Mouse (Mus musculus) left cerebral cortex, adult 18-20 months (tissue): ENCODE results near the gene Tbxas1. TPM values are rescaled to one million over a fixed set of nuclear protein-coding genes. Genes with fewer than 3 reads are reported as not detected.

Source experiments
- DNase-seq, 2 experiments: peaks; one replicate each; pipeline ENCODE4 v3.0.0; 2021 to 2022; ENCODE audit warnings: low spot score in 2 of 2, mixed read lengths in 1 of 2
- total RNA-seq, 2 experiments: library from RNA; stranded (reverse); gene quantifications; 2 replicates each; pipeline ENCODE4 v1.2.3; 2021

Tbxas1 gene
- total RNA-seq, 2 experiments from 2014 or later, result 2.0 to 2.2 TPM

GRCm38 (mm10) chr6:39033676-39034075 is 158.5 kb downstream of the Tbxas1 start:
- no peak for DNase-seq

GRCm38 (mm10) chr6:39035039-39035438 is 159.8 kb downstream of the Tbxas1 start:
- DNase-seq, result no peak

GRCm38 (mm10) chr6:39036204-39036603 is 161.0 kb downstream of the Tbxas1 start:
- DNase-seq, result no peak

DNA sequence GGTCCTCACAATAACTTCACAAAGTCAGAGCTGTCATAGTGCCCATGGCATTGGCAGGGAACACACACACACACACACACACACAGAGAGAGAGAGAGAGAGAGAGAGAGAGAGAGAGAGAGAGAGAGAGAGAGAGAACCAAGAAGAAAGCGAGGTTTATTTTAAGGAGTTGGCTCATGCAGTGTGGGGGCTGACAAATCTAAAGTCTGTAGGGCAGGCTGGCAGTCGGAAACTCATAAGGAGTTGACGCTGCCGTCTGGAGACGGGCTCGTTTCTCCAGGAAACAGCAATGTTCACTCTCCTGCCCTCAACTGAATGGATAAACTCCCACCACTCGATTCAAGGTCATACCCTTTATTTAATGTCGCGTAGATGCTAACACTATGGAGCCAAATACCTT is 165.2 kb downstream of the Tbxas1 start:
- DNase-seq, result no peak

- DNase-seq, result no peak
These were observed 173.9 kb downstream of the Tbxas1 start for GRCm38 (mm10) chr6:39049141-39049540.

GRCm38 (mm10) chr6:39050836-39051235 is 175.6 kb downstream of the Tbxas1 start:
- no peak for DNase-seq

- no peak for DNase-seq
These were observed 176.8 kb downstream of the Tbxas1 start for GRCm38 (mm10) chr6:39051799-39052556.

DNA sequence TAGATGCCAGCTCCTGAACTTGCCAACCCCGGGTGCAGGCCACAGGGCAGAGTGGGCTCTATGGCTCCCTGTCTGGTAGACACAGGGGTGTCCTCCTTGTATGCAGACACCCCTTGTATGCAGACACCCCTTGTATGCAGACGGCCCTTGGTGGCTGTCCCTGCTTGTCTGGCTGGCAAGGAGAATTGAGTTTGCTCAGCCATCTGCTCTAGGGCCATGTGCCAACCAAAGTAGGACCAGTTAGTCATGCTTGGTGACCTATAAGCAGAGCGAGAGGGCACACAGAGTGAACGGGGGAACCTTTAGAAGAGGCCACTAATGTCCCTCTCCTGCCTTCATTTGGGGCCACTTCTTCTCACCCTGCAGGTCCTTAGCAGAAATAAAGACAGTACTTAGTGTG is 177.4 kb downstream of the Tbxas1 start:
- DNase-seq, result no peak

DNA sequence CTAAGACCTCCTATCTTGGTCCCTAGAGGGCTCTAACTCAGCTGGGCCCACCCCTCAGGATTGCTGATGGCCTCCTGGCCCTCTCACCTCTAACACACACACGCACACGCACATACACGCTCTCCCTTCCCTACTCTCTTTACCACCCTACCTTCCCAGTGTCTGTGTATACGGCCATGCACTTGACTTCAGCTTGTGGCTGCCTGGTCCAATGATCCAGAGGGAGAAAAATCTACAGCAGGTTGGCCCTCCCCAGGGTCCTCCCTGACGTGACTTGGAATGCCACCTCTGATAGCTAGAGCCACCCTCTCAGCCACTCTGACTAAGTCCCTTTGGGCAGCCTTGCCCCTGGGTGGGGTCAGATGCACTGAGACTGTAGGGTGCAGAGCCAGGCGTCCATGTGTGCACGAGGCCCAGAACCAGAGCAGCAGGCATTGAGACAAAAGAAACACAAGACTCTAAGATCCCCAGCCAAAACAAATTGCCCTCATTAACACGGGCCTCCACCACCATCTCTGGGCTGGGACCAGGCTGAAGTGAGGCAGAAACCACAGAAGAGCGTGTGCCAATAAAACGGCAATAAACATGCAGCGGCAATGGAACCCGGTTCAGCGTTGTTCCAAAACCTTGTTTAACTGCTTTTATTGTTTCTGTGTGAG is 179.1 kb downstream of the Tbxas1 start:
- no peak for DNase-seq

DNA sequence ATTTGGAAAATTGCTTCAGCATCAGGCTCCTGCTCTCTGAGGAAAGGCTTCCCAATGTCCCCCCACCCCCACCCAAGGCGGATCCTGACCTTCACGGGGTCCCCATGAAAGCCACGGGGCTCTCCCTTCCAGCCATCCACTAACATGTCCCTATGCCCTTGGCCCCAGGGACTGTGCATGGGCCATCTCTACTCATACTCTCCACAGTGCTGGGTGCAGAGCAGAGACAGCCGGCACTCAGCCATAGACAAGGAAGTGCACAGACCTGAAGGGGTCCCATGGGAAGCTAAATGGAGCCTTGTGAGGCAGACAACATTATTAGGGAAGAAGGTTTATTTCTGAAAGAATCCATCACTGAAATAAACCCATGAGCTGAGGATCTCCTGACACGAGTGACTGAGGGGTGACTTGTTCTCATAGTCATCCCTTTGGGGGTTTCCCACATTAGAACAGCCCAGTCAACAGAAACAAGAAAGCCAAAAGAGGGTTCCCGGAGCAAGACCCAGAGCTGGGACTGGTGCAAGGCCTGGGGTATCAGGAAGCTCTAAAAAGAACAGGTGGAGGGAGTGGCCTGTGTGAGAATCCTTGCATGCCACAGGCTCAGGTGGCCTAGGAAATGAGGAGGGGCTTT is 179.8 kb downstream of the Tbxas1 start:
- DNase-seq, result no peak

GRCm38 (mm10) chr6:39055831-39056261 is 180.6 kb downstream of the Tbxas1 start:
- no peak for DNase-seq

DNA sequence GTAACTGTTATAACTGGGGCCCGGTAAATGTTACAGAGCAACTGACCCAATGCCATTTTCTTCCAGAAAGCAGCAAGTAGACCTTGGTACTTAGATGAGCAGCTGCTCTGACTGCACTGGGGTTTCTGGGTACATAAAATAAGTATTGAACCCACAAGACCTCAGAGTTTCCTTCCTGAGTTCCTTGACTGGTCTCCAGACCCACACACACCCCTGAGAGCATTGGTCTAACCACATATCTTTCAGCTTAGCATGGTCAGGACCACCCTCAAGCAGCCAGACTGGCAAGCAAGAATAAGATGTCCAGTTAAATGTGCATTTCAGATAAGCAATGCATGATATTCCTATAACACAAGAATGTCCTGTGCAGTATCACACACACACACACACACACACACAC is 182.0 kb downstream of the Tbxas1 start:
- no peak for DNase-seq

DNA sequence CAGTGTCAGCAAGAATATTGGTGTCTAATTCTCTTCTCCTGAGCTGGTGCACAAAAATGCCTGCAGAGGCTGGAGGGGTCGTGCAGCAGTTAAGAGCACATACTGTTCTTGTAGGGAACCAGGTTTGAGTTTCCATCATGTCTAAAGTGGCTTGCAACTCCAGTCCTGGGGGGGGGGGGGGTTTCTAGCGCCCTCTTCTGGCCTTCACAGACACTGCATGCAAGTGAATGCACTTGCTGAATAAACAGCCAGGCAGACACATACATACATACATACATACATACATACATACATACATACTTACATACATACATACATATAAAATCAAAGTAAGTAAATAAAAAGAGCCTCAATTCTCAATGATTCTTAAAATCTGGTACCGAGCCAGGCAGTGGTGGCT is 183.2 kb downstream of the Tbxas1 start:
- DNase-seq, result no peak

- DNase-seq, result no peak
These were observed 183.7 kb downstream of the Tbxas1 start for GRCm38 (mm10) chr6:39058936-39059335.

- DNase-seq, result no peak
These were observed 184.6 kb downstream of the Tbxas1 start for GRCm38 (mm10) chr6:39059547-39060497.

- no peak for DNase-seq
These were observed 186.0 kb downstream of the Tbxas1 start for GRCm38 (mm10) chr6:39061180-39061579.

- DNase-seq, result no peak
These were observed 188.3 kb downstream of the Tbxas1 start for GRCm38 (mm10) chr6:39063541-39063940.

GRCm38 (mm10) chr6:39066935-39067578 is 191.9 kb downstream of the Tbxas1 start:
- DNase-seq, result peak; percentile 85 to 87

DNA sequence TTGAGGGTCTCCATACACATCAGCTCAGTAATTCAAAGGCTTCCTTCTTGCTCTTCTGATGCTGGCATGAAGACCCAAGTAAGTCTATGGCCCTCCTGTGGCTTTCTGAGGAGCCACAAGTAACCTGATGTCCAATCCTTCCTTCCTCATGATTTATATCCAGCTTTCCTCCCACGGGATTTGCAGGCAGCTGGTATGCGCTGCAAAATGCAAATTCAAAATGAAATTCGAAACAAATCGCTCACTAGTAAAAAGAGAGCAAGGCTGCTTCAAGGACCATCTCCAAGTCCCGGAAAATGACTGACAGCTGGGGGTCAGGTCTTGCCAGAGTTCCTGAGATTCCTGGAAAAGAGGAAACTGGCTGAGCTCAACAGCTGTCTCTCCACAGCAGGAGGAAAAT is 197.5 kb downstream of the Tbxas1 start:
- no peak for DNase-seq

DNA sequence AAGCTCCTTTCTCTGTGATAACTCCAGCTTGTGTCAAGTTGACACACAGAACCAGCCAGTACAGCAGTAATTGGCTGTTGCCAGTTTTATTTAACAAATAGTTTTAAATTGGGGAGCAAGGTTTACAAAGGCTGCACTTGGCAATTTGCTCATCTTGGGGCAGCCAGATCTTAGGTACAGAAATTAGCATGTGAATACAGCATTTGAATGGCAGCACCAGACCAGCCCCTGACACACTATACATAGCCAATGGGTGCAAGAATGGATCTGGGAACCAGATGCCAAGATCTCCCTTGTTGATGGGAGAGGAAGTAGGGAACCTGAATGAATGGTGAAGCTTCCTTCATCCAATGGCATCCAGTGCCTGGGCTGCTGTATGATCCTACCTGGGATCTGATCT is 199.0 kb downstream of the Tbxas1 start:
- DNase-seq, result no peak

DNA sequence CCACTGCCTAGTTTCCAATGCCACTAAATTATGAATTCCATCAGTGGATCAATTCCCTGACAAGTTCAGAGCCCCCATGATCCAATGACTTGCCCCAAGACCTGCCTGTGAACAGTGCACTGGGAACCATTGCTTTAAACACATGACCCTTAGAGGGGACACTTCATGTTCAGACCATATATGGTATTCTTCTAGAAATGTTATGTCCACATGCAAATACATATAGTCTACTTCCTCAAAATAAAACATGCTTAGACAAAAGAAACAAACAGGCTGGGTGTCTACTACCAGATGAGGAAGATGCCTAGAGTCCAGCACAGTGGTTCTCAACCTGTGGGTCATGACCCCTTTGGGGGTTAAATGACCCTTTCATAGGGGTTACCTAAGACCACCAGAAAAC is 201.3 kb downstream of the Tbxas1 start:
- no peak for DNase-seq
